Mouse (Mus musculus) gastrocnemius, postnatal 4 days (tissue): ENCODE data around the gene Gm49393. TPM values are rescaled to one million over a fixed set of nuclear protein-coding genes. Genes with fewer than 3 reads are reported as not detected.
"Not testable (repeated sequence)": the region's sequence is repeated elsewhere in the genome, so short reads cannot be mapped to it uniquely, and the experiment has no call there.

Experiments used
- DNase-seq, 2 experiments: peaks; one replicate each; pipeline ENCODE4 v3.0.0; 2021 to 2022; ENCODE audit warnings: low spot score in 2 of 2, mixed read lengths in 2 of 2
- long read RNA-seq, 2 experiments: library from polyadenylated mRNA; stranded (forward); transcript quantifications; one replicate each; pipeline ENCODE4 v2.0.0; 2021
- total RNA-seq, 2 experiments: library from RNA; stranded (reverse); gene quantifications; 2 replicates each; pipeline ENCODE4 v1.2.3; 2021

The Gm49393 gene
- total RNA-seq, result not detected
- long read RNA-seq, experiment 1, result 0 reads
- long read RNA-seq, experiment 2, result 0 reads

GRCm38 (mm10) chr13:60935490-60935889 is at the start of gene Gm49393:
TSS of gene Gm49393 (minus strand) at chr13:60935590.
- DNase-seq, result not testable (repeated sequence)

GRCm38 (mm10) chr13:60972319-60972718 is 36.9 kb upstream of the Gm49393 start:
- DNase-seq, result not testable (repeated sequence)

GRCm38 (mm10) chr13:60963985-60964384 is 28.6 kb upstream of the Gm49393 start:
- not testable (repeated sequence) for DNase-seq

GRCm38 (mm10) chr13:60961706-60962105 is 26.3 kb upstream of the Gm49393 start:
- no peak for DNase-seq

GRCm38 (mm10) chr13:60941884-60942283 is 6.5 kb upstream of the Gm49393 start, which contains the start of gene Tpbpa:
TSS of gene Tpbpa (minus strand) at chr13:60941984.
- DNase-seq, result not testable (repeated sequence)

- DNase-seq, result no peak
Measured at GRCm38 (mm10) chr13:60936500-60936901, 1.1 kb upstream of the Gm49393 start, which contains the start of the genes Gm49391 and Ctla2a. TSS of gene Gm49391 (minus strand) at chr13:60936571. TSS of gene Ctla2a (minus strand) at chr13:60936625.

GRCm38 (mm10) chr13:60904780-60905179 is 30.6 kb downstream of the Gm49393 start, which contains the start of gene Tpbpb:
TSS of gene Tpbpb (minus strand) at chr13:60904880.
- DNase-seq, result not testable (repeated sequence)

GRCm38 (mm10) chr13:60897328-60897727 is 38.1 kb downstream of the Gm49393 start, which contains the start of gene Ctla2b:
TSS of gene Ctla2b (minus strand) at chr13:60897447.
- DNase-seq, result no peak

GRCm38 (mm10) chr13:60896794-60897193 is 38.6 kb downstream of the Gm49393 start, which contains the start of gene Gm49392:
TSS of gene Gm49392 (minus strand) at chr13:60896894.
- DNase-seq, result not testable (repeated sequence)

GRCm38 (mm10) chr13:60895406-60896160 is 39.8 kb downstream of the Gm49393 start:
- no peak for DNase-seq

GRCm38 (mm10) chr13:60892301-60892700 is 43.1 kb downstream of the Gm49393 start:
- no peak for DNase-seq

- no peak for DNase-seq
Measured at GRCm38 (mm10) chr13:60864281-60864680, 71.1 kb downstream of the Gm49393 start, which contains the start of gene 4930486L24Rik. TSS of gene 4930486L24Rik (minus strand) at chr13:60864475.

- DNase-seq, result no peak
Measured at GRCm38 (mm10) chr13:60848241-60849120, 86.9 kb downstream of the Gm49393 start.

- no peak for DNase-seq
Measured at GRCm38 (mm10) chr13:60843153-60843552, 92.2 kb downstream of the Gm49393 start.

- no peak for DNase-seq
Measured at GRCm38 (mm10) chr13:60842703-60843102, 92.7 kb downstream of the Gm49393 start.

GRCm38 (mm10) chr13:60839353-60839902 is 96.0 kb downstream of the Gm49393 start:
- no peak for DNase-seq

GRCm38 (mm10) chr13:60826052-60826451 is 109.3 kb downstream of the Gm49393 start:
- DNase-seq, result no peak

- no peak for DNase-seq
Measured at GRCm38 (mm10) chr13:60820486-60821175, 114.8 kb downstream of the Gm49393 start.

- no peak for DNase-seq
Measured at GRCm38 (mm10) chr13:60819469-60819868, 115.9 kb downstream of the Gm49393 start.

- DNase-seq, result no peak
Measured at GRCm38 (mm10) chr13:60813722-60814121, 121.7 kb downstream of the Gm49393 start.
